Mouse (Mus musculus) lung, postnatal 14 days (tissue): ENCODE measurements around the gene Ripk4.

Experiments
- DNase-seq: peaks from one replicate; pipeline ENCODE4 v3.0.0; 2021

The Ripk4 gene

GRCm38 (mm10) chr16:97733599-97733998 is 30.0 kb downstream of the Ripk4 start:
- no peak for DNase-seq

DNA sequence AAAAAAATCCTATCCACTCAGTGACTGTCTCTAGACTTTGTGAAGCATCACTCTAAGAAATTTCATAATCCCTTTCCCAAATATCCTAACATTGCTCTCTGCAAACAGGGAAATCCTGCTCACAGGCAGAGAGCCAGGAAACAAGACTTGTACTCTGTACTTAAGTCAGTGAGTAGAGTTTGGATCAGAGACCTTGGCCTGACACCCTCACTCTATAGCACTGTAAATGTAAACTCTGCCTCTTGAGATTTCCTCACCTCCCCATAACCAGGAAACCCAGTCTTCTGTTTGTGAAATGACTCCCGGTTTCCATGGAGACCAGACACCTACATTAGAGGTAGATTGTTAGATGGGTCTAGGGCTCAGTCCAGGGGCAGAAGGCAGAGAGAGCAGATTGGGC is 33.3 kb downstream of the Ripk4 start:
- DNase-seq = peak; percentile 38

DNA sequence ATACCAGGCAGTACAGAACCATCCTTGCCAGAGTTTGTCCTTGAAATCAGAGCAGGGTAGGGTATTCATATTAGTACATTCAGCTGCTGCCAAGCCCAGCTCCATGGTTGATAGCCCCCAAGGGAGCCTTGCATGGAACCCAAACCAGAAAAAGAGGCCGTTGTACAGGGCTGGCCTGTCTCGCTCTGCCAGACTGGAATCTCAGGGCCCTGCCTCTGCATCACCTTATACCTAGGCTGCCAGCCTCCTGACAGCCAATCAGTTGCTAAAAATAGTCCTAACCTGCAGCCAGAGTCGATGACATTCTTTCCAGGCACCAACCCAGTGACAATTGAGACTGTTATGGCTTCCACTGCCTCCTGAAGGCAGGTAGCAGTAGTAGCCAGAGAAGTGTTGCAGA is 37.2 kb downstream of the Ripk4 start:
- DNase-seq = no peak

GRCm38 (mm10) chr16:97720093-97720492 is 43.5 kb downstream of the Ripk4 start:
- DNase-seq = no peak

DNA sequence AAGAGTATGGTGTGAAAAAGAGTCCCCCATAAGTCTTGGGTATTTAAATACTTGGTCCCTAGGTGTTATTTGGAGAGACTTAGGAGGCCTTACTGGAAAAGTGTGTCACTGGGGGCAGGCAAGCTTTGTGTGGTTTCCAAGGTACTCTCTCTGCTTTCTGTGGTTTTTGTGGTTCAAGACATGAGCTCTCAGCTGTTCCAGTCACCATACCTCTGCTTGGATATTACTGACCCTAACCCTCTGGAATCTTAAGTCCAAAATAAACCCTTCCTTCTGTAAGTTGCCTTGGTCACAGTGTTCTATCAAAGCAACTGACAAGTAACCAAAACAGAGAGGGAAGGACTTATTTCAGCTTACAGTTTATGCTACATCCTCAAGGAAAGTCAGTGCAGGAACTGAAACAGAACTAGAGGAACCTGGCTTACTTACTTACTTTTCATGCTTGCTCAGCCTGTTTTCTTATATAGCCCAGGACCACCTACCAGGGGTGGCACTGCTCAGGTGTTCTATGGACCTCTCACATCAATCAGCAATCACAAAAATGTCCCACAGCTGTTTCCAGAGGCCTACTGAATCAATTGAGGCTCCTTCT is 44.1 kb downstream of the Ripk4 start:
- no peak for DNase-seq

DNA sequence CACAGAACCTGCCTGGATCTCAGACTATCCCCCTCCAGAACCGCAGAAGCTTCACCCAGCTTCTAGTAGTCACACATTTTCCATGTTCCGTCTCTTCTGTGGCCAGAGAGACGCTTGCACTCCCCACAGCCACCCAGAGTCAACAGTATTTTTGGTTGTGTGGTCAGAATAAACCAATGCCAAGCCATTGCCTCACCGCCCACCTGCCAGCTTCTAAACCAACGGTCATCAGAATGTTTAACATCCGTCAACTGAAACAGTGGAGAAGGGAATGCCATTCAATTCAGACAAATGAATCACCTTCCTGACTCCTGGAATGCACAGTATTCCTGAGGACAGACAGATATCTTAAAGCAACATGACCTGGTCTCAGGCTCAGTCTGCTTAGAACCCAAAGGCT is 47.0 kb downstream of the Ripk4 start:
- no peak for DNase-seq

GRCm38 (mm10) chr16:97712129-97712528 is 51.5 kb downstream of the Ripk4 start:
- no peak for DNase-seq

DNA sequence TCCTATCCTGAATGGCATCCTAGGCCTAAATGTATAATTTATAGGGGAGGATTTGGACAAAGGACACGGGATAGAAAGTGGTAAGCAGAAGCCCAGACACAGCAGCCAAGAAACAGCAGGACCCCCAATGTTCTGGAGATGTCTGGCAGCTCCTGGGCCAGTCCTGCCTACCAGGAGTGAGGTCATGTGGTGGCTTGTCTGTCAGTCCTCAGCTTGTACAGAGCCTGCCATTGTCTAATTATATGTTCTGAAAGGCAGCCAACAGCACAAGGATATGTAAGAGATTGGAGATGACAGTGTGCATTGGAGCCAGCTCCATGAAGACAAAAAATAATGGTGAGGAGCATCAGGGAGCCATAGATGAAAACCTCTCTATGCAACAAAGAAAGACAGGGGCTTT is 61.7 kb downstream of the Ripk4 start:
- DNase-seq = no peak

GRCm38 (mm10) chr16:97697769-97698168 is 65.8 kb downstream of the Ripk4 start:
- peak; percentile 53 for DNase-seq

DNA sequence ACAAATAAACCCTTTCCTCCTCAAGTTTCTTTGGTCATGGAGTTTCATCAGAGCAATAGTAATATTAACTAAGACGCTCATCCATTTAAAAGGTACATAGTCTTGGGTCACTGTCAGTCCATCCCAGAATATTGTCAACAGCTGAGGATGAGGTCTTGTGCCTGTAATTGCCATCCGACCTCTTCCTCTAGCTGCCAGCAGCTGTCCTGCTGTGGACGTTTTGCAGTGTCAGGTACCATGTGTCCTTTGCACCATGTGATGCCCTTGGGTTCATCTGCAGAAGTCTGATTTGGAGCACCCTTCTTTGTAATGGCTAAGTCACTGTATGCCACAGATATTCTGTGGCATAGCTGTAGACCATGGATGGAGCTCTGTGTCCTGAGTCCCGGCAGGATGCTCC is 67.9 kb downstream of the Ripk4 start:
- DNase-seq = no peak
